Mouse (Mus musculus) embryonic facial prominence, embryonic 12.5 days (tissue): ENCODE data around the gene Ticam1. TPM values are rescaled to one million over a fixed set of nuclear protein-coding genes. Genes with fewer than 3 reads are reported as not detected.

Experiments used
- ATAC-seq: fragments of 200-750 bp; cut with Nextera tagmentation; 2 replicates; pipeline ENCODE4 v1.8.0; 2017; ENCODE audit not compliant: insufficient number of reproducible peaks, insufficient read depth, low FRiP score, low TSS enrichment
- H3K27ac ChIP-seq: fragments of 300-500 bp; sonication (generic); 2 replicates; pipeline ENCODE4 v1.5.1; 2016; ENCODE audit warnings: mild to moderate bottlenecking
- H3K27me3 ChIP-seq: fragments of 300-500 bp; sonication (generic); 2 replicates; pipeline ENCODE4 v1.6.1; 2016; ENCODE audit warnings: mild to moderate bottlenecking, moderate library complexity
- H3K36me3 ChIP-seq: fragments of 300-500 bp; sonication (generic); 2 replicates; pipeline ENCODE4 v1.6.1; 2016; ENCODE audit warnings: mild to moderate bottlenecking
- H3K4me1 ChIP-seq: fragments of 300-500 bp; sonication (generic); 2 replicates; pipeline ENCODE4 v1.6.1; 2016
- H3K4me2 ChIP-seq: fragments of 300-500 bp; sonication (generic); replicated peaks from 2 replicates; pipeline ENCODE4 v1.6.1; 2016; ENCODE audit warnings: mild to moderate bottlenecking, moderate library complexity
- H3K4me3 ChIP-seq: fragments of 300-500 bp; sonication (generic); 2 replicates; pipeline ENCODE4 v1.5.1; 2016; ENCODE audit warnings: mild to moderate bottlenecking
- H3K9ac ChIP-seq: fragments of 300-500 bp; sonication (generic); 2 replicates; pipeline ENCODE4 v1.6.1; 2016; ENCODE audit warnings: mild to moderate bottlenecking, moderate library complexity
- H3K9me3 ChIP-seq: fragments of 300-500 bp; sonication (generic); 2 replicates; pipeline ENCODE4 v1.6.1; 2016; ENCODE audit warnings: mild to moderate bottlenecking, moderate library complexity
- WGBS: fragments of 180-500 bp; shearing (Covaris S2); methylation state at CpG from one replicate; pipeline ENCODE4 v1.1.7; 2016; 5-methylcytosine and 5-hydroxymethylcytosine counted together
- polyA plus RNA-seq: library from polyadenylated mRNA; unstranded; fragments of >200 nt; fragmentation: Nextera tagmentation; extraction: Ambion mirVana; gene quantifications from 2 replicates; pipeline ENCODE4 v1.2.1, GENCODE M21; 2016

Gene Ticam1
- polyA plus RNA-seq, 1 experiment from 2014 or later = 2.7 TPM

DNA sequence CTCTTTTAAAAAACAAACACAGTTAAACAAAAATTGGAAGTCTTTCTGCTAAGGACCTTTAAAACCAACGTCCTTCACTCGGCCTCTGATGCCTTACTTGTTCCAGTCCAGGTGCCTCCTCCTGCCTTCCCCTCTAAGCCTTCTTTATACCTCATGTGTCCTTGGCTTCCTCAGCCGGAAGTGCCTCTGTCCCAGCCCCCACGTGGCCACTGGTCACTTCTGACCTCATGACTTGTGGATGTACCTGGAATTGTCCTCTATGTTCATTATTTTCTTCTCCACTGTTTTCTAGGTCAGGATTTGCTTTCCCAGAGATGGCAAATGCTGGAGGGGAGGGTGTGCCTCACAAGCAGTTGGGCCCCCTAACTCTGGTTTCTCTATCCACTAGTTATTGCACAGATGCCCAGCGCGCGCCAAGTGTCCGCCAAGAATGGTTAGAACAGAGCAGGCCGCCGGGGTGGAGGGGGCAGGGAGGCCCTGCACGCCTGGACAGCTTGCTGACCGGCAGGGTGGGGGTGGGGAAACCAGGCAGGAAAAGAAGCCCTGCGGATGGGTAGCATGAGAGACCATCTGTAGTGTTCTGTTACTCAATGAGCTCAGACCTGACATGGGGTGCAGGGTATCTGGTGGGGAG, 25.9 kb upstream of the Ticam1 start:
- H3K27ac ChIP-seq = peak overlapping the region; percentile 90
- H3K9me3 ChIP-seq = no peaks in the 10 kb centered on the region
- no peaks in the 10 kb centered on the region for H3K27me3 ChIP-seq
- peaks cover 34% of the 10 kb centered on the region for H3K4me1 ChIP-seq
- H3K4me3 ChIP-seq = peak overlapping the region; percentile 79; the same call in 1 of the 2 replicates
- 0 out of 2 replicates have a peak, but pooled peaks have one; percentile 4 for ATAC-seq
- WGBS = 27% methylated on average over 13 of the region's 13 CpGs
- H3K4me2 ChIP-seq = peak overlapping the region; percentile 95
- H3K9ac ChIP-seq = 0 out of 2 replicates have a peak overlapping the region, but pooled peaks have one; percentile 8
- peaks cover 16% of the 10 kb centered on the region for H3K36me3 ChIP-seq

GRCm38 (mm10) chr17:56300186-56300585, 23.6 kb upstream of the Ticam1 start, which contains the start of gene Arrdc5:
Gene Arrdc5 (minus strand): TSS chr17:56300286.
- H3K4me2 ChIP-seq = no peak within 1 kb of the TSS
- ATAC-seq = no peak
- H3K9ac ChIP-seq = no peak within 1 kb of the TSS
- H3K27me3 ChIP-seq = no peaks in the 10 kb centered on the region
- no peak within 1 kb of the TSS for H3K4me3 ChIP-seq
- no peaks in the 10 kb centered on the region for H3K36me3 ChIP-seq
- H3K27ac ChIP-seq = no peak within 1 kb of the TSS
- 92% methylated on average over 9 of the region's 9 CpGs for WGBS
- H3K9me3 ChIP-seq = no peaks in the 10 kb centered on the region
- peaks cover 15% of the 10 kb centered on the region for H3K4me1 ChIP-seq

- WGBS = 88% methylated on average over 1 of the region's 1 CpGs
- no peak overlapping the region for H3K4me3 ChIP-seq
- H3K27me3 ChIP-seq = no peaks in the 10 kb centered on the region
- no peak overlapping the region for H3K4me2 ChIP-seq
- no peak for ATAC-seq
- H3K27ac ChIP-seq = no peak overlapping the region
- no peak overlapping the region for H3K9ac ChIP-seq
- H3K36me3 ChIP-seq = no peaks in the 10 kb centered on the region
- H3K9me3 ChIP-seq = no peaks in the 10 kb centered on the region
- H3K4me1 ChIP-seq = peaks cover 8% of the 10 kb centered on the region
Observed at GRCm38 (mm10) chr17:56298238-56298637, 21.7 kb upstream of the Ticam1 start.

- Histone ChIP-seq H3K4me3 (no peak overlapping the region), H3K4me1 (peaks cover 5% of the 10 kb centered on the region), H3K9me3 (no peaks in the 10 kb centered on the region), H3K4me2 (no peak overlapping the region), H3K36me3 (no peaks in the 10 kb centered on the region), H3K27me3 (no peaks in the 10 kb centered on the region), H3K9ac (no peak overlapping the region), H3K27ac (no peak overlapping the region)
- 68% methylated on average over 1 of the region's 1 CpGs for WGBS
- no peak for ATAC-seq
Observed at GRCm38 (mm10) chr17:56296201-56296600, 19.6 kb upstream of the Ticam1 start.

DNA sequence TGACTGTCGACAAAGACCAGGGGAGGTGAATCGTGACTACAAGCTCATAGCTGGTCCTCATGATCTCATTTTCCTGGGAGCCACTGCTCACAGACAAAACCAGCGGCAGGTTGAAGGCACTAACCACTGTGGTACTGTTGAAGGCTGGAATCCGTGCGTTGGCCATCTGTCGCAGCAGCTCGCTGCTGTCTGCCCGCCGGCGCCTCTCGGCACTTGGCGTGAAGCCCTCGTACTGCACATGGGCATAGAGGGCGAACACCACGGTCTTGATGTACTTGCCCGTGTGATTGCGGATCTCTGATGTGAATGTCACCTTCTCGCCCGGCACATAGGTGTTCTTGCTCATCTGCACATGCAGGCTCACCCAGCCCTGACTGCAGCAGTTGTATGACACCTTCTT, 17.7 kb upstream of the Ticam1 start:
- no peak for ATAC-seq
- Histone ChIP-seq H3K4me3 (no peak overlapping the region), H3K27me3 (no peaks in the 10 kb centered on the region), H3K27ac (no peak overlapping the region), H3K4me2 (no peak overlapping the region), H3K9me3 (no peaks in the 10 kb centered on the region), H3K9ac (no peak overlapping the region), H3K4me1 (peaks cover 10% of the 10 kb centered on the region), H3K36me3 (no peaks in the 10 kb centered on the region)
- WGBS = 88% methylated on average over 19 of the region's 19 CpGs

- peaks cover 20% of the 10 kb centered on the region for H3K4me1 ChIP-seq
- 70% methylated on average over 1 of the region's 1 CpGs for WGBS
- no peak overlapping the region for H3K9ac ChIP-seq
- H3K4me2 ChIP-seq = no peak overlapping the region
- no peak for ATAC-seq
- no peaks in the 10 kb centered on the region for H3K9me3 ChIP-seq
- H3K36me3 ChIP-seq = no peaks in the 10 kb centered on the region
- H3K4me3 ChIP-seq = no peak overlapping the region
- H3K27me3 ChIP-seq = no peaks in the 10 kb centered on the region
- no peak overlapping the region for H3K27ac ChIP-seq
Observed at GRCm38 (mm10) chr17:56293291-56293690, 16.7 kb upstream of the Ticam1 start.

GRCm38 (mm10) chr17:56292531-56293222, 16.1 kb upstream of the Ticam1 start, which contains the start of gene Plin3:
Gene Plin3 (minus strand): TSS chr17:56292873.
- WGBS = 96% methylated on average over 4 of the region's 4 CpGs
- Histone ChIP-seq H3K9me3 (no peaks in the 10 kb centered on the region), H3K4me1 (peaks cover 25% of the 10 kb centered on the region), H3K9ac (no peak within 1 kb of the TSS), H3K27me3 (no peaks in the 10 kb centered on the region), H3K27ac (no peak within 1 kb of the TSS; the same call in 1 of the 2 replicates), H3K4me3 (no peak within 1 kb of the TSS), H3K36me3 (no peaks in the 10 kb centered on the region), H3K4me2 (no peak within 1 kb of the TSS)
- no peak for ATAC-seq

DNA sequence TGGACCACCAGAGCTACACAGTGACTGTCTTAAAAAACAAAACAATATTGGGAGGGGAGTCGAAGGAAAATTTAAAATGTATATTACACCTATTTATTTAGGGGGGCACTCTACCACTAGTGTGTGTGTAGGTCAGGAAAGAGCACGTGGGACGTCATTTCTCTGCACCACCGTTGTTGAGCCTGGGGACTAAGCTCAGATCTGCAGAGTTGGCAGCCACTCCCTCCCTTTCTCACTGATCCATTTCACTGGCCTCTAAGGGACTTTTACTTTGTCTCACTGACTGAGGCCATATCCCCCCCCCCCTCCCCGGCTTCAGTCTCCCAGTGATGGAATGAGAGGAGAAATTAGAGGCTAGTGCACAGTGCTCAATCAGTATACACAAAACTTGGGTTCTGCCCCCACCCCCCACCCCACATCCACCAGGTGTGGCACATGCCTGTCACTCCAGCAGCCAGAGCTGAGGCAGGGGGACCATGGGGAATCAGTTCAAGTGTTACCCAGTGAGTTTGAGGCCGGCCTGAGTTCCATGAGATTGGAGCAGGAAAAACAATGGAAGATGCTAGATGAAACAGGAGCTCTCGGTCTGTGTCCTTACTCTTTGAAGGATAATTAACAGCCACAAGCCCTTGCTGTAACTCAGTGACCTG, 15.4 kb upstream of the Ticam1 start:
- H3K27me3 ChIP-seq = no peaks in the 10 kb centered on the region
- WGBS = 67% methylated on average over 7 of the region's 7 CpGs
- H3K4me1 ChIP-seq = peaks cover 27% of the 10 kb centered on the region
- ATAC-seq = no peak
- no peak overlapping the region for H3K4me3 ChIP-seq
- H3K9me3 ChIP-seq = no peaks in the 10 kb centered on the region
- no peak overlapping the region for H3K9ac ChIP-seq
- peak overlapping the region; percentile 96; the same call in 1 of the 2 replicates for H3K27ac ChIP-seq
- H3K36me3 ChIP-seq = 0 out of 2 replicates have a peak, but pooled peaks cover 3% of the 10 kb centered on the region
- peak overlapping the region; percentile 76 for H3K4me2 ChIP-seq

DNA sequence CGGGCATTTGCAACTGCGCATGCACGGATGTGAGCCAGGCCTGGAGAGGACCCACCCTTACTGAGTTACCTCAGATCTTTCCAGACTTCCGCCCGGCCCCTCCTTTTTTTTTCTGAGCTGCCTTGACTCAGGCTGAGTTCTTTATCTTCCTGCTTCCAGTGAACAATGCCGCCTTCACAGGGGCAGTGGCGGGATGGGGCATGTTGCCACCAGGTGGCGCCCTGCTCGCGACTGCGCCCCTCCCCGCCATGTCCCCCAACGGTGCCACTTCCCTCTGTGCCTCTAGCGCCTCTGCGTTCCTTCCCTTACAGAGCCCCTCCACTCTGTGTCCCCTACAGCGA, 14.6 kb upstream of the Ticam1 start:
- Histone ChIP-seq H3K27ac (peak overlapping the region; percentile 96), H3K36me3 (peaks cover 8% of the 10 kb centered on the region), H3K9me3 (no peaks in the 10 kb centered on the region), H3K4me3 (peak overlapping the region; percentile 53; the same call in 1 of the 2 replicates), H3K9ac (peak overlapping the region; percentile 50), H3K4me2 (peak overlapping the region; percentile 76), H3K4me1 (peaks cover 27% of the 10 kb centered on the region), H3K27me3 (no peaks in the 10 kb centered on the region)
- 3% methylated on average over 16 of the region's 16 CpGs for WGBS
- peak; percentile 86 for ATAC-seq

- H3K36me3 ChIP-seq = peaks cover 14% of the 10 kb centered on the region
- peak; percentile 82 for ATAC-seq
- peak overlapping the region; percentile 53 for H3K4me3 ChIP-seq
- peaks cover 27% of the 10 kb centered on the region for H3K4me1 ChIP-seq
- peak overlapping the region; percentile 96 for H3K27ac ChIP-seq
- peak overlapping the region; percentile 76 for H3K4me2 ChIP-seq
- H3K9me3 ChIP-seq = no peaks in the 10 kb centered on the region
- no peaks in the 10 kb centered on the region for H3K27me3 ChIP-seq
- peak overlapping the region; percentile 63 for H3K9ac ChIP-seq
- WGBS = 2% methylated on average over 17 of the region's 17 CpGs
Observed at GRCm38 (mm10) chr17:56290388-56291170, 14.0 kb upstream of the Ticam1 start.
